Mouse (Mus musculus): ENCODE results near the gene Smu1.

- TF ChIP-seq CTCF (IDR thresholded peaks at IDR 0.05; ENCODE audit: low read depth) = no peak
- no peak for TF ChIP-seq EP300 (IDR thresholded peaks at IDR 0.05; ENCODE audit: low read depth)
Measured at GRCm38 (mm10) chr4:40697059-40697458, 60.7 kb downstream of the Smu1 start.
